Mouse (Mus musculus) bone marrow, adult 2 months (tissue): Measurements from ENCODE around the gene Ccr1l1.

Experiments used
- CTCF ChIP-seq: fragments of 200-500 bp; IDR thresholded peaks from 2 replicates; pipeline ENCODE4 v1.5.1; 2011; ENCODE audit warnings: low read length, control low read depth; ENCODE audit not compliant: control insufficient read depth, insufficient read depth
- POLR2A ChIP-seq: fragments of 200-500 bp; IDR thresholded peaks from 2 replicates; pipeline ENCODE4 v1.6.1; 2011; ENCODE audit warnings: low read depth, mild to moderate bottlenecking, control low read depth, low read length, borderline replicate concordance; ENCODE audit not compliant: control insufficient read depth

DNA sequence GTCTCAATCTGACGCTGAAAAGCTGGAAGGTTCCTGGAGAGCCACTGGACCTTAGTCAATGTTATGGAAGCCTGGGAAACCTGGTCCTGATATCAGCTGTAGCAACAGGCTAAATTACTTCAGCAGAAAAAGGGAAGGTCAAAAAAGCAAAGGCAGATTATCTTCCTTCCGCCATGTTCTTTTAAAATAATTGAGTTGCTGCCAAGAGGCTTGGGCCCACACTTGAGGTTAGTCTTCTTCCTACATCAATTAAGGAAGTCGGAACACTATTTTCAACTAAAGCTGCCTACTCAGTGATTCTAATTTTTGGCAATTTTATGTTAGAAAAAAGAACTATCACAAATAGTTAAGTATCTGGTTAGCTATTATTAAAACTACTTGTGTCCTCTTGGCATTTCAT lies 41.7 kb upstream of the Ccr1l1 start:
- TF ChIP-seq CTCF (no peak), POLR2A (no peak)
